Mouse (Mus musculus) kidney, postnatal 0 days (tissue): ENCODE results near the gene Golga2. TPM values are rescaled to one million over a fixed set of nuclear protein-coding genes. Genes with fewer than 3 reads are reported as not detected.

Experiments used
- ATAC-seq: fragments of 200-750 bp; cut with Nextera tagmentation; replicated peaks from 2 replicates; pipeline ENCODE4 v1.8.0; 2017; ENCODE audit warnings: low read depth, moderate number of reproducible peaks, moderate TSS enrichment, moderate library complexity; ENCODE audit not compliant: low FRiP score
- DNase-seq: peaks from one replicate; pipeline ENCODE4 v3.0.0-alpha.2; 2016; ENCODE audit warnings: low spot score
- H3K27ac ChIP-seq: fragments of 300-500 bp; sonication (generic); 2 replicates; pipeline ENCODE4 v1.5.1; 2014; ENCODE audit warnings: mild to moderate bottlenecking
- H3K27me3 ChIP-seq: fragments of 300-500 bp; sonication (generic); 2 replicates; pipeline ENCODE4 v1.6.1; 2014; ENCODE audit warnings: low read length, mixed read lengths; ENCODE audit not compliant: insufficient read depth
- H3K36me3 ChIP-seq: fragments of 300-500 bp; sonication (generic); 2 replicates; pipeline ENCODE4 v1.6.1; 2014; ENCODE audit warnings: low read length, mixed read lengths; ENCODE audit not compliant: insufficient read depth
- H3K4me1 ChIP-seq: fragments of 300-500 bp; sonication (generic); replicated peaks from 2 replicates; pipeline ENCODE4 v1.6.1; 2014; ENCODE audit warnings: antibody characterized with exemption, low read length, mixed read lengths; ENCODE audit not compliant: insufficient read depth
- H3K4me2 ChIP-seq: fragments of 300-500 bp; sonication (generic); 2 replicates; pipeline ENCODE4 v1.6.1; 2014; ENCODE audit warnings: mild to moderate bottlenecking, low read length, moderate library complexity, mixed read lengths
- H3K4me3 ChIP-seq: fragments of 300-500 bp; sonication (generic); replicated peaks from 2 replicates; pipeline ENCODE4 v1.5.1; 2014; ENCODE audit warnings: low read depth, low read length
- H3K9ac ChIP-seq: fragments of 300-500 bp; sonication (generic); 2 replicates; pipeline ENCODE4 v1.6.1; 2014; ENCODE audit warnings: low read depth, low read length
- H3K9me3 ChIP-seq: fragments of 300-500 bp; sonication (generic); replicated peaks from 2 replicates; pipeline ENCODE4 v1.6.1; 2016; ENCODE audit warnings: low read length, inconsistent platforms, mixed read lengths
- CTCF ChIP-seq: IDR thresholded peaks from 2 replicates; pipeline ENCODE4 v1.5.1; 2016; ENCODE audit warnings: antibody characterized with exemption, low read depth, mild to moderate bottlenecking, moderate library complexity
- WGBS: fragments of 180-500 bp; shearing (Covaris S2); extraction: QIAGEN DNeasy Blood & Tissue Kit; methylation state at CpG from one replicate; pipeline ENCODE4 v1.1.7; 2014; 5-methylcytosine and 5-hydroxymethylcytosine counted together
- polyA plus RNA-seq: library from polyadenylated mRNA; unstranded; fragments of >200 nt; fragmentation: Nextera tagmentation; extraction: Ambion mirVana; gene quantifications from 2 replicates; pipeline ENCODE4 v1.2.1, GENCODE M21; 2015

Golga2 gene
- polyA plus RNA-seq, 1 experiment from 2014 or later, result 17.2 TPM

- H3K9ac ChIP-seq, result no peak overlapping the region
Measured at GRCm38 (mm10) chr2:32319586-32320580, 32.7 kb downstream of the Golga2 start.

GRCm38 (mm10) chr2:32320721-32321120 is 33.5 kb downstream of the Golga2 start:
- H3K4me3 ChIP-seq, result no peak overlapping the region
- H3K9ac ChIP-seq, result no peak overlapping the region
- WGBS, result 63% methylated on average over 11 of the region's 11 CpGs
- no peak overlapping the region for H3K27ac ChIP-seq
- no peaks in the 10 kb centered on the region for H3K9me3 ChIP-seq
- H3K27me3 ChIP-seq, result no peaks in the 10 kb centered on the region
- H3K4me2 ChIP-seq, result no peak overlapping the region
- no peak for TF ChIP-seq CTCF
- ATAC-seq (no peak), DNase-seq (no peak)
- peaks cover 27% of the 10 kb centered on the region for H3K4me1 ChIP-seq
- H3K36me3 ChIP-seq, result no peaks in the 10 kb centered on the region

More at GRCm38 (mm10) chr2:32319586-32320580, 32.7 kb downstream of the Golga2 start:
- ATAC-seq (no peak), DNase-seq (peak; percentile 63)
- peaks cover 29% of the 10 kb centered on the region for H3K4me1 ChIP-seq
- no peaks in the 10 kb centered on the region for H3K9me3 ChIP-seq
- H3K27me3 ChIP-seq, result no peaks in the 10 kb centered on the region
- no peaks in the 10 kb centered on the region for H3K36me3 ChIP-seq
- H3K4me3 ChIP-seq, result no peak overlapping the region
- 30% methylated on average over 9 of the region's 9 CpGs for WGBS
- 0 out of 2 replicates have a peak overlapping the region, but pooled peaks have one; percentile 48 for H3K27ac ChIP-seq
- peak overlapping the region; percentile 23; the same call in 1 of the 2 replicates for H3K4me2 ChIP-seq
- no peak for TF ChIP-seq CTCF

- TF ChIP-seq CTCF, result no peak
- H3K4me2 ChIP-seq, result no peak overlapping the region
- H3K36me3 ChIP-seq, result no peaks in the 10 kb centered on the region
- H3K9ac ChIP-seq, result no peak overlapping the region
- DNase-seq (no peak), ATAC-seq (peak; percentile 26; the same call in 1 of the 2 replicates)
- peaks cover 22% of the 10 kb centered on the region for H3K4me1 ChIP-seq
- H3K9me3 ChIP-seq, result no peaks in the 10 kb centered on the region
- no peak overlapping the region for H3K4me3 ChIP-seq
- H3K27ac ChIP-seq, result no peak overlapping the region
- no peaks in the 10 kb centered on the region for H3K27me3 ChIP-seq
- 67% methylated on average over 9 of the region's 9 CpGs for WGBS
Measured at GRCm38 (mm10) chr2:32321591-32322298, 34.6 kb downstream of the Golga2 start.

GRCm38 (mm10) chr2:32322754-32323741 is 35.9 kb downstream of the Golga2 start:
- Histone ChIP-seq H3K4me3 (no peak overlapping the region), H3K27me3 (no peaks in the 10 kb centered on the region), H3K36me3 (no peaks in the 10 kb centered on the region), H3K4me2 (no peak overlapping the region), H3K9ac (no peak overlapping the region), H3K9me3 (no peaks in the 10 kb centered on the region), H3K27ac (no peak overlapping the region), H3K4me1 (peaks cover 12% of the 10 kb centered on the region; the same call in 1 of the 2 replicates)
- no peak for TF ChIP-seq CTCF
- DNase-seq, result no peak
- ATAC-seq, result no peak
- WGBS, result 79% methylated on average over 7 of the region's 7 CpGs

GRCm38 (mm10) chr2:32324322-32324721 is 37.1 kb downstream of the Golga2 start:
- WGBS, result 66% methylated on average over 4 of the region's 4 CpGs
- Histone ChIP-seq H3K36me3 (no peaks in the 10 kb centered on the region), H3K27ac (no peak overlapping the region), H3K4me3 (no peak overlapping the region), H3K27me3 (no peaks in the 10 kb centered on the region), H3K9ac (no peak overlapping the region), H3K4me1 (peaks cover 8% of the 10 kb centered on the region; the same call in 1 of the 2 replicates), H3K4me2 (no peak overlapping the region), H3K9me3 (no peaks in the 10 kb centered on the region)
- TF ChIP-seq CTCF, result 0 out of 2 replicates have a peak, but pooled peaks have one; percentile 18
- ATAC-seq (no peak), DNase-seq (no peak)
